Mouse (Mus musculus): Measurements from ENCODE around the gene Zfp541. TPM values are rescaled to one million over a fixed set of nuclear protein-coding genes. Genes with fewer than 3 reads are reported as not detected.
A peak's percentile ranks its signal among the peaks of the same experiment; 100 is the strongest.

Zfp541 gene
- polyA plus RNA-seq, 2 experiments, result 0.02 TPM; not detected in 1

- H3K9ac ChIP-seq (replicated peaks), result no peak overlapping the region; the same call in 1 of the 2 replicates
- H3K27ac ChIP-seq, result no peak overlapping the region
- H3K9me3 ChIP-seq (ENCODE audit: control insufficient read depth, low read length), result no peaks in the 10 kb centered on the region
- no peaks in the 10 kb centered on the region for H3K36me3 ChIP-seq (replicated peaks; ENCODE audit: control insufficient read depth, insufficient read depth, low read depth)
- WGBS (ENCODE audit: insufficient replicate concordance), result 71% methylated on average over 5 of the region's 5 CpGs
- no peak overlapping the region for H3K4me2 ChIP-seq (ENCODE audit: low read depth)
- TF ChIP-seq EP300 (IDR thresholded peaks at IDR 0.05; ENCODE audit: low read depth), result no peak
- no peak for TF ChIP-seq CTCF (IDR thresholded peaks at IDR 0.05; ENCODE audit: low read depth)
- DNase-seq (ENCODE audit: low read depth in 3 of 3, low spot score in 3 of 3) (no peak), ATAC-seq (ENCODE audit: insufficient read depth) (no peak)
- H3K27me3 ChIP-seq (ENCODE audit: control insufficient read depth, insufficient read depth, low read length), result no peaks in the 10 kb centered on the region
- H3K4me3 ChIP-seq (ENCODE audit: insufficient read depth in 1 of 2, low read depth in 2 of 2, low read length in 2 of 2), result no peak overlapping the region
- H3K4me1 ChIP-seq (replicated peaks; ENCODE audit: control insufficient read depth in 2 of 2, insufficient read depth in 2 of 2, low read length in 1 of 2), result peaks cover 12 to 36% of the 10 kb centered on the region in 2 experiments
Measured at GRCm38 (mm10) chr7:16044531-16044930, 17.1 kb upstream of the Zfp541 start.

- H3K36me3 ChIP-seq (replicated peaks; ENCODE audit: control insufficient read depth, insufficient read depth, low read depth), result no peaks in the 10 kb centered on the region
- no peaks in the 10 kb centered on the region for H3K27me3 ChIP-seq (ENCODE audit: control insufficient read depth, insufficient read depth, low read length)
- peak overlapping the region; percentile 74 to 91 for H3K4me3 ChIP-seq (ENCODE audit: insufficient read depth in 1 of 2, low read depth in 2 of 2, low read length in 2 of 2)
- peak overlapping the region; percentile 92 for H3K9ac ChIP-seq (replicated peaks)
- peaks cover 18 to 33% of the 10 kb centered on the region in 2 experiments for H3K4me1 ChIP-seq (replicated peaks; ENCODE audit: control insufficient read depth in 2 of 2, insufficient read depth in 2 of 2, low read length in 1 of 2)
- no peaks in the 10 kb centered on the region for H3K9me3 ChIP-seq (ENCODE audit: control insufficient read depth, low read length)
- H3K27ac ChIP-seq, result peak overlapping the region; percentile 77
- WGBS (ENCODE audit: insufficient replicate concordance), result 48% methylated on average over 2 of the region's 2 CpGs
- peak overlapping the region; percentile 99 for H3K4me2 ChIP-seq (ENCODE audit: low read depth)
- ATAC-seq (ENCODE audit: insufficient read depth) (no peak), DNase-seq (ENCODE audit: low read depth in 3 of 3, low spot score in 3 of 3) (no peak)
- TF ChIP-seq CTCF (IDR thresholded peaks at IDR 0.05; ENCODE audit: low read depth) (no peak), EP300 (IDR thresholded peaks at IDR 0.05; ENCODE audit: low read depth) (no peak)
Measured at GRCm38 (mm10) chr7:16045538-16045937, 16.1 kb upstream of the Zfp541 start.

GRCm38 (mm10) chr7:16046101-16046480, 15.5 kb upstream of the Zfp541 start:
- Histone ChIP-seq H3K27me3 (ENCODE audit: control insufficient read depth, insufficient read depth, low read length) (no peaks in the 10 kb centered on the region), H3K9ac (replicated peaks) (peak overlapping the region; percentile 92), H3K27ac (peak overlapping the region; percentile 77), H3K36me3 (replicated peaks; ENCODE audit: control insufficient read depth, insufficient read depth, low read depth) (no peaks in the 10 kb centered on the region), H3K9me3 (ENCODE audit: control insufficient read depth, low read length) (no peaks in the 10 kb centered on the region), H3K4me3 (ENCODE audit: insufficient read depth in 1 of 2, low read depth in 2 of 2, low read length in 2 of 2) (peak overlapping the region; percentile 74 to 91), H3K4me2 (ENCODE audit: low read depth) (peak overlapping the region; percentile 99), H3K4me1 (replicated peaks; ENCODE audit: control insufficient read depth in 2 of 2, insufficient read depth in 2 of 2, low read length in 1 of 2) (peaks cover 19 to 33% of the 10 kb centered on the region in 2 experiments)
- DNase-seq (ENCODE audit: low read depth in 3 of 3, low spot score in 3 of 3) (peak; percentile 50 to 57 (median 52)), ATAC-seq (ENCODE audit: insufficient read depth) (peak; percentile 30)
- 0% methylated on average over 7 of the region's 7 CpGs for WGBS (ENCODE audit: insufficient replicate concordance)
- TF ChIP-seq CTCF (IDR thresholded peaks at IDR 0.05; ENCODE audit: low read depth), result no peak
- TF ChIP-seq EP300 (IDR thresholded peaks at IDR 0.05; ENCODE audit: low read depth), result 0 out of 2 replicates have a peak, but pooled peaks have one; percentile 10

DNA sequence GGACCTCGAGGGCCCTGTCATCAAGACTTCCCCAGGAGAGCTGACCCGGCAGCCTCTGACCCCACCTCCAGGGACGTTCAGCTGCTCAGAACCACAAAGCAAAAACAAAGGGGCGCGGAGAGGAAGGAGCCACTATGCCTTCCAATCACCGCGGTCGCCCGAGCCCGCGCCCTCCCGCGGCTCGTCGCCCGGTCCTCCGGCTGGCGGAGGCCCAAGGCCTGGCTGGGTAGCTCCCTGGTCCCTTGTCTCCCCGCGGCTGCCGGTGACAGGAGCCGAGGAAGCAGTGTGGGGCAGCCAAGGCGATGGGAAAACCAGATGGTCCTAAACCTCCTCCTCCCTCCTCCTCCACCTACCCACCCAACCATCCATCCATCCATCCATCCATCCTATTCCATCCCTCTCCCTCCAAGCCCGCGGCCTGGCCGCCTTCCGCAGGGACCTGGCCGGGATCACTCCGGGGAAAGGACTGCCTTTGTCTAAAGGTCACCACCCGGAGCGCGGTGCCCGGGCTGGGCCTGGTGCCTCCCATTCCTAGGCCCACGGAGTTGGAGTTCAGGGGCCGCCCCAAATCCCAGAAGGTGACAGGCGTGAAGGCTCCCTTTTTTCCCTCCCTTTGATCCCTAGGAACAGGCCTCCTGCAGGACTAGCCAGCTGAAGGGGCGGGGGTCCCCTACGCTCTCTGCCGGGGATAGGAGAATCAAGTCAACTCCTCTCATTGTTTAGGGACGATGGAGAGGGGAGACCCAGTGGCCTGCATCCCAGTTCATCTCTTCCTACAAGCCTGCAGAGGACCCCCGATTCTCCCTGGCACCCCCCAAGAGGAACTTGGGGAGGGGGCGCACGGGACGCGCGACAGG, 14.9 kb upstream of the Zfp541 start:
- TF ChIP-seq EP300 (IDR thresholded peaks at IDR 0.05; ENCODE audit: low read depth), result 0 out of 2 replicates have a peak, but pooled peaks have one; percentile 2
- no peak for TF ChIP-seq CTCF (IDR thresholded peaks at IDR 0.05; ENCODE audit: low read depth)
- peak overlapping the region; percentile 74 to 91 for H3K4me3 ChIP-seq (ENCODE audit: insufficient read depth in 1 of 2, low read depth in 2 of 2, low read length in 2 of 2)
- DNase-seq (ENCODE audit: low read depth in 3 of 3, low spot score in 3 of 3), result peak in 1 of 3 experiments; percentile 34
- ATAC-seq (ENCODE audit: insufficient read depth), result peak; percentile 29
- no peaks in the 10 kb centered on the region for H3K36me3 ChIP-seq (replicated peaks; ENCODE audit: control insufficient read depth, insufficient read depth, low read depth)
- H3K27me3 ChIP-seq (ENCODE audit: control insufficient read depth, insufficient read depth, low read length), result no peaks in the 10 kb centered on the region
- WGBS (ENCODE audit: insufficient replicate concordance), result under 1% methylated on average over 45 of the region's 46 CpGs
- peak overlapping the region; percentile 77 for H3K27ac ChIP-seq
- H3K4me1 ChIP-seq (replicated peaks; ENCODE audit: control insufficient read depth in 2 of 2, insufficient read depth in 2 of 2, low read length in 1 of 2), result peaks cover 22 to 35% of the 10 kb centered on the region in 2 experiments
- no peaks in the 10 kb centered on the region for H3K9me3 ChIP-seq (ENCODE audit: control insufficient read depth, low read length)
- peak overlapping the region; percentile 99 for H3K4me2 ChIP-seq (ENCODE audit: low read depth)
- peak overlapping the region; percentile 92 for H3K9ac ChIP-seq (replicated peaks)
